Mouse (Mus musculus) forelimb bud, embryonic 11.5 days (tissue): Measurements from ENCODE around the gene Atp1a2.

Source experiments
- DNase-seq: peaks from one replicate; pipeline ENCODE4 v3.0.0-alpha.2; 2012; ENCODE audit warnings: low read depth, low spot score

Atp1a2 gene

DNA sequence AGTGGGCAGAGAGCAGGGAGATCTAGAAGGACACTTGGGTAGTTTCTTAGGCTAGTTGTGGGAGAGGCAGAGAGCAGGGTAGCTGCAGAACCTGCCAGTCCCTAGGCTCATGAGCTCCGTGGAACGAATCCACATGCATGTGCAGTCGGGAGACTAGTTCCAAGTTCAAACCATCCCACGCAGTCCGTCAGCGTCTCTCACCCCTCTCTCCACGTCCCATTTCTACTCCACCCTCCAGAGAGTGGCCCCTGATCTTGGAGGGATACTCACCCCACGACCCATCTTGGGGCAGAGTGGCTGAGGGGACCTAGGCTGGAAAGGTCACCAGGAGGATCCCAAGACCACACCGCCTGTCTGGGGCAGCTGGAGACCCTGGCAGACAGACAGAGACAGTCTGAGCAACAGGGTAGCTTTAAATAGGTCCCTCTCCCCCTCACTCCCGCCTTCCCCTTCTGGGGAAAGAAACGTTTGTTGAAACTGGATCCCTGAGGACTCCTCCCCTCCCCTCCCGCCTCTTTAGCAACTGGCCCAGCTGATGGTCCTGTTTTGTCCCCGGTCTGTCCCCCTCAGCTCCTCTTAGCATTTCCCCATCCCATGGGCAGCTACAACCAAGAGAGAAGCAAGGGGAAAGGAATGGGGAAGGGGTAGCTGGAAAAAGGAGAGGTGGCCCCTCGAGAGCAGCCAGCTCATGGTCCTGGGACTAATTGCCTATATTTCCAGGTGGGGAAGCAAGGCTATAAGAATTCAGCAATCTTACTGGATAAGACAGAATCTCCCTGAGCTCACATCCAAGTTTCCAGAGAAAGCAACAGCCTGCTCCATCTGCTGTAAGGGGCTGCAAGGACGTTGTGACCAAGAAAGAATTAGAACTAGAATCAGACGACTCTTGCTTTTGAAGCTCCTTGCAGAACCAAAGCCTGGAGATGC, at the start of gene Atp1a2:
TSS of gene Atp1a2 (minus strand) at position 454 of the 927 bp plus-strand sequence.
- no peak for DNase-seq

DNA sequence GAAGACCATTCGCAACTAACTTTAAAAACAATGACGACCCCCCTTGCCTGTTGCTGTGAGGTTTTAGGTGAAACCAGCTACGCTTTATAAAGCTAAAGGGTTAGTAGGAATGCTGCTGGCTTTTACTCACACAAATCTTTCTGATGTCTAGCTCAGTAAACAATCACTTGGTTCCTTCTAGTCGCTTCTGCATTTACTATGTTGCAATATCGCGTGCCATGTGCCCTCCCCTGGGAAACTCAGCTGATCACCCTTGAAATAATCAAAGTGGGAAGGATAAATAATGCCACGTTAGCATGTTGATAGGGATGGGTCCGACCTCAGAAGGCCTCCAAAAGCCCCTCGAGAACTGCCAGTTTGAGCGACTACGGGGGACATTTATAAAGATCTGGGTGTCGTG, 49.5 kb upstream of the Atp1a2 start:
- DNase-seq, result no peak

DNA sequence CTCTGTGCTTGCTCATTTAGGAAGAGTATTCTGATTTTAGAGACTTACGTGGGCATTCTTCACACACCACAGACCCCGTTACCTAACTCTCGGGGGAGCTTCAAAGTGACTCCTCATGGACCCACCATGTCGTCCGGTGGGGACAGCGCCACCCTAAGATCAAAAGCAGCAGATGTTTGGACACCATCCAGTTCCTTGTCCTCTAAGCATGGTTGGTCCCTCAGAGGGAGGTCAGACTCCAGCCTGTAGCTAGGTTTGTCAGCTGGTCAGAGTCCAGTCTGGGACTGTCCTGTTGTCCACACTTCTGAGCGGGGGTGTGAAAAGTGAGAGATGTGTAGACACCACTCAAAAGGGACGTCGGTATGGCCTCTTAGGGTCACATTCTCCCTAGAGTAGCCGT, 48.8 kb upstream of the Atp1a2 start:
- DNase-seq, result no peak

DNA sequence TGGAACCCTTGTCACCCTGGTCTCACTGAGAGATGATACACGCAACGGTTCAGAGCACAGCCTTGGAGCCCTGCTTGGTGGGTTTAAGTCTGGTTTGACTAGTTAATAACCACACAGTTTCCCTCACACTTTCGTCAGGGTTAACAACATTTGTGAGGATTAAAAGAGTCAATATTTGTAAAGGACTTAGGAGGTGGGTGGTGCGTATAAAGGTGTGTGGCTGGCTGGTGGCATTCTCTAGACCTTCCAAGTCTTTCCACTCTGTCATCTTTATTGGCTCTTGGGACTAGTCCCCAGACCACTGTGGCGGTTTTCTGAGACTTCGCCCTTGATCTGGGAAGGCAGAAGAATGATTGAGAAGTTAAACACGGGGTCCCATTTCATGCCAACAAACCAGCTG, 47.0 kb upstream of the Atp1a2 start:
- DNase-seq, result no peak

DNA sequence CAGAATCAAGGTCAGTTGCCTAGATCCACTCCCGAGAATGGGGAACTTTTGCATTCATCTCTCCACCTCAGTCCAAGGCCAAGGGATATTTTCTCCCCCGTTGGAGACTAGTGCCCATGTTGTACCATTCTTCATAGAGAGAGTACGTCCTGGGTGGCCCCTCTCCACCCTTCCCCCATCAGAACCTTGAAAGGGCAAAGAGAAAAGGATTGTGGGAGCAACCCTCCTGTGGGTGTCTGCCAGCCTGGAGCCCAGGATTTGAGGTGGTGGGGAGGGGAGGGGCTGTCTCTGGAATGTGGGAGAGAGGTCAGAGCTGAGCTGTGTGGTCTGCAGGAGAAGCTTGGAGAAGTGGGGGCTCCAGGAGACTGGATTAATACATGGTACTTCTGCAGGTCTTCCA, 46.0 kb upstream of the Atp1a2 start:
- DNase-seq, result no peak

DNA sequence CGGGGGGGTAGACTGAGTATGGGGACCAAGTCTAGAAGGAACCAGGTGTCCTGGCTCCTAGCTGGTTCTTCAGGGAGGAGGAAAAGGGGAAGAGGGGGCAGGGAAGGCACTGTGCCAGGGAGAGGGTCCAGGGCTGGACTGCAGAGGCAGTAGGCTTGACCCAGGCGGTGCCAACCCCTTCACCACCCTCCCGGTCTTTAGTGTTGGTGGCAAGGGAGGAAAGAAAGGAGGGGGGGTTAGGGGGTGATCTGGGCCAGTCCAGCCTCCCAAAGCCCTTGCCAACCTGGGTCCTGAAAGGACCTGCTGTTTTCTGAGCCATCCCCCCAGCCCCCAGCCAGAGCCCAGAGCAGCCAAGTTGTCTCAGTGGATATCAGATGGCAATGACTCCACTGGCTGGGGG, 44.9 kb upstream of the Atp1a2 start:
- DNase-seq, result no peak

DNA sequence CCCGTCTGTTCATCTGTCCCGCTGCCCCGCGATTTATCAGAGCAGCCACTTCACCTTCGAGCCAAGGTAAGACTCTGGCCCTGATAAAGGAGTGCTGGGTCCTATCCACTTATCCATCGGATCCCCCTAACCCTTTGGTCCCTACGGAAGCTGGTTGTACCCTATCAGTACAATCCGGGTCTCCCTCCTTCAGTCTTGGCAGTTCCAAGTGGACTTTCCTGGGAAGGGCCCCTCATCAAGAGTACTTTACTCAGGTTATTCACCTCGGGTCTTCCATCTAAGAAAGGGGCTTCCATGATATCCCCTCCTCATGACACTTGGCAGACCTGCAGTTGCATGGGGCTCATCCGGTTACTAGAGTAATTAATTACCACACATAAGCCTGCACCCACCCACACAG, 43.5 kb upstream of the Atp1a2 start:
- no peak for DNase-seq

DNA sequence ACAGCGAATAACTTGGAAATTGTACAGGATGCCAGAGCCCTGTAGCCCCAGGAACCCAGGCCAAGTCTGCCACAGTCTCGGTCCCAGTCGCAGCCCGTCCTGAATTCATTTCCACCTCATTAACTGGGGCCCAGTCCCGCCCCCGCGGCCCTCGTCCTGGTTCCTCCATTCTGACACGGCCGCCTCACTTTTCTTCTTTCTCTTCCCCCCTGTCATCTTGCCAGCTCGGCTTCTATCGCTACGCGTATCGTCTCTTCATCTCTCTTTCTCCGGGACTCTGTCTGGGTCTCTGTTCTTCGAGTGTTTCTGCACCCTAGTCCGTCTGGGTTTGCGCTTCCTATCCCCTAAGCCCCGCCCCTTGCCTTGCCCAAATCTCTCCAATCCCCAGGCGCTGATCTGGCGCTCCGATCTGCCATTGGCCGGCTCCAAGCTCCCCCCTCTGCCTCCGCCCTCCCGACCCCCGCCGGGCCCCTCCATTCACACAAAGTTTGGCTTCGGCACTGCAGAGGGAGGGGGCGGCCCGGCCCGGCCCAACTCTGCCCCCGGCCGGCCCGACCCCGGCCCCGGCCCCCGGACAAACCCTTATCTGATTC, 43.0 kb upstream of the Atp1a2 start, which contains the start of gene Kcnj10:
TSS of gene Kcnj10 (plus strand) at position 482 of the 593 bp plus-strand sequence.
- peak; percentile 57 for DNase-seq

DNA sequence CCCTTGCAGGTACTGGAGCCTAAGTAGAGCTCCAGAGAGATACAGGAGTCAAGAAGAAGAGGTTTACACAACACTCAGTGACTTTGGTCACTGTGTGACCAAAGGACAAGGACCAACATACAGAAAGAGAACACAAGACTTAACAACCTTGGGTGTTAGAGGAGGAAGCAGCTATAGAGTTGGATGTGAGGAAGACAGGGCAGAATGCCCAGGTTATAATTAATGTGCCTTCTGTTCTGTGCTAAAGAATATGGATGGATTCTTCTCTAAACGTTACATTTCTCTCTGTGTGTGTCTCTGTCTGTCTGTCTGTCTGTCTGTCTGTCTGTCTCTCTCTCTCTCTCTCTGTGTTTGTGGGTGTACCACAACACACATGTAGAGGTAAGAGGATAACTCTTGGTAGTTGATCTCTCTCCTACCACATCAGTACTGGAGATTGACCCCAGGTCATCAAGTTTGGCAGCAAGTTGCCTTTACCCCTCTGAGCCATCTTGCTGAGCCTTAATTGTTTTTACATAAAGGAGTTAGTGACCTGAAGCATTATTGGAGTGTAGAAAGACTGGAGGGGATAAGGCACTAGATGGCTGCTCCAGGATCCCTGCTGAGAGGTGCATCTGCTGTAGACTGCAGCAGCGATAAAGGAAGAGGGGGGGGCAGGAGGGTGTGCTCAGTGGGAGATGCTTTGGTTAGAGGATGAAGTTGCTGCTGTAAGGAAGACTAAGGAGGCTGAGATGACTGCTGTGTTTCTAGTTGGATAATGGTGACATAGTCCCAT, 39.7 kb upstream of the Atp1a2 start:
- no peak for DNase-seq

DNA sequence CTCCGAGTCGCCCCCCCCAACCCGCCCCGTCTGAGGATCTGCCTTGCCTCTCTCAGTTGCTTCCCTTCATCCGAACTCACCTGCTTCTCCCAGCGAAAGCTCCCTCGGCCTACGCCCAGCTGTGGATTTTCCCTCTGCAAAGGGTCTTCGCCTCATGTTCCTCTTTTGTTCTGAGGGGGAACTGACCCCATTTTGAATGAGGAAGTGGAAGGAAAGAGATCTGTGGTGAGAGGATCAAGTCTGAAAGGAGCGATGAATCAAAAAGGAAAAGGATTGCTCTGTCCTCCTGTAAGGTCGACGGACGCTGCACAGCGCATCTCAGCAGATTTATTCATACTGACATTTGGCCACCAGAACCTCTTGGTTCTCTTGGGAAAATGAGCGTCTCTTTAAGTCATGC, 37.9 kb upstream of the Atp1a2 start:
- DNase-seq, result no peak

DNA sequence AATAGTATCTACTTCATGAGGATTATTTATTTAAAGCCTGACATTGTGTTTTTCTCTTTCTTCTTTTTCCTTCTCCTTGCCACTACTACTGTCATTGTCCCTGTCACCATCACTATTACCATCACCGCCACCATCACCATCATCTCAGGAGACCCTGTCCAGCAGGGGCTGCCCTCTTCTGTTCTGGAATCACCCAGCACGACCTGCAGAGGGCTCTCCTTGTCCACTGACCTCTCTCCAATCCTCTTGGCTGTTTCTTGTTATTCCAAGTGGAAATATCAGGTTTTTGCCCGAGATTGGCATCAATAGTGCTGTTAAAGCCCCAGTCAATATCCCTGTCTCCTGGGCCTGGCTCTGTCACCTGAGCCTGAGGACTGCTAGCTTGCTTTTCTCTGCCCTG, 35.6 kb upstream of the Atp1a2 start:
- DNase-seq, result no peak

DNA sequence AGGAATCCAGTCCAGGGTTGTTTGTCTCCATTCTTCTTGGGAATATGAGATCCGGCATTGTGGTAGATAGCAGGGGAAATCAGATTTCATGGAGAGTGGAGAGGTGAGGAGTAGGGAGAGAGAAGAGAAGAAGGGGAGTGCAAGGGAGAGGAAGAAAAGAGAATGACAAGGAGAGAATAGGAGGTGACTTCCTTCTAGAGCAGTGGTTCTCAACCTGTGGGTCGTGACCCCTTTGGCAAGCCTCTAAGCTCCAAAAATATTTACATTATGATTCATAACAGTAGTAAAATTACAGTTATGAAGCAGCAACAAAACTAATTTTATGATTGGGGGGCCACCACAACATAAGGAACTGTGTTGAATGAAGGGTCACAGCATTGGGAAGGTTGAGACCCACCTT, 35.1 kb upstream of the Atp1a2 start:
- DNase-seq, result no peak

DNA sequence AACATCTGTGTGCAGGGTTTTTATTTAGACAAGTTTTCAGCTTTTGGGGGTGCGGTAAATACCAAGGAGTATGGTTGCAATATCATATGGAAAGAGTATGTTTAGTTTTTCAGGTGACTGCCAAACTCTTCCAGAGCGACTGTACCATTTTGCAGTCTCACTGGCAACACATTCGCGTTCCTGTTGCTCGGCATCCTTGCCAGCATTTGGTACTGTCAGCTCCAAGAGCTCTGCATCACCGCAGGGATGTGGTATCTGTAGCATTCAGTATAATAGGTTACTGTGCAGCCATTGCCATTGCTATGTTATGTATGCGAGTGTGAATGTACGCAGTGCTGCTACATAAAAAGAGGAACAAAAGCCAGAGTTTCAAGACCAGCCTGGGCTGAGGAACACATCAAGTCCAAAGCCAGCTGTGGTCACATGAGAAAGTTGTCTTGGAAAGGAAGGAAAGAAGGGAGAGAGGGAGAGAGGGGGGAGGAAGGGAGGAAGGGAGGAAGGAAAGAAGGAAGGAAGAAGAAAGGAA, 33.6 kb upstream of the Atp1a2 start:
- DNase-seq, result no peak

DNA sequence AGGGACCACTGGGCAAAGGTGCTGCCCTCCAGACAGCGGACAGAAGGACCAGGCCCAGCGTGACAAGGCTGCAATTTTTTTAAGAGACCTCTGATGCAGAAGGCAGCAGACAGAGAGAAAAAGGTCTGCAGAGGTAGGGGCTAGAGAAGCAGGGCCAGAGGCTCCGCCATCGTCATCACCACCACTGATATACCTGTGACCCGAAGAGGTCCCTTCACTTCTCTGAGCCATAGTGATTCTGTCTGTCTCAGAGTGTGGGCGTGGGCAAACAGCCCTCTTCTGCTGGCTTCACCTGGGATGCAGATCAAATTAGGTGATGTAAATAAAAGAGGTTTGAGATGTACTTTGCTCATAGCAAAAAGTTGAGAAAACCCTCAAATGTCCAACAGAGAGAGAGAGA, 31.8 kb upstream of the Atp1a2 start:
- no peak for DNase-seq

DNA sequence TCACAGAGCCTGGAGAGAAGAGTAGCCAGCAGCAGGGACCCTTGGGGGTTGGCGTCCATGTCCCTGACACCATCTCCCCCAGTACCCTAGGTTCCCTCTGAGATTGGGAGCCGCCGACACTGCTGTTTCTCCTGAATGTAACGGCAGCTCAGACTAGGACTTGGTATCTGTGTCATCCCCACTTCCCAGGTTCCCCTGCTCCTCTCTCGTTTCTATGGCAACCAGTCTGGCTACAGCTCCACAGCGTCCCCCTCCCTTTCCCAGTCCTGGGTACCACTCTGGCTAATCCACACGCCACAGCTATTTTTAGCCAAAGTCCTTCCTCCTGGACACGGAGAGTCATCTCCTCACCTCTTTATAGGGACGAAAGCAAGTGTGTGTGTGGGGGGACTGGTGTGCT, 31.3 kb upstream of the Atp1a2 start, which contains the start of gene Kcnj9:
TSS of gene Kcnj9 (minus strand) at position 188 of the 400 bp plus-strand sequence.
- no peak for DNase-seq

DNA sequence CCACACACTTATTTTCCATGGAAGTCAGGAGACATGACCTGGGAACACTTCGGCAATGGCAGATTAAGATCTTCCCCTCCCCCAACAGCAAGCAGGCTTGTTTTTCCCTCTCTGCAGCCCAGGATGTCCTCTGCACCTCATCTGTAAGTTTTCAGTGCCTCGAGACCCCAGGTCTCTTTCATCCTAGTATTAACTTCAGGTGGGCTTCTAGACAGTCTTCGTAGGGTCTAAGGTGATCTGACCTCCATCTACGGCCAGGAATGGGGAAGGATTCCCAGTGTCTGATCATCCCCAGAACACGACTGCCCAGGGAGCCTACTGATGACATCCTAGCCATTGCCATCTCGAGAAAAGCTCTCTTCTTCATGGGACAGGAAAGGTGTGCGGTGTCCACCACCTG, 30.6 kb upstream of the Atp1a2 start:
- no peak for DNase-seq

DNA sequence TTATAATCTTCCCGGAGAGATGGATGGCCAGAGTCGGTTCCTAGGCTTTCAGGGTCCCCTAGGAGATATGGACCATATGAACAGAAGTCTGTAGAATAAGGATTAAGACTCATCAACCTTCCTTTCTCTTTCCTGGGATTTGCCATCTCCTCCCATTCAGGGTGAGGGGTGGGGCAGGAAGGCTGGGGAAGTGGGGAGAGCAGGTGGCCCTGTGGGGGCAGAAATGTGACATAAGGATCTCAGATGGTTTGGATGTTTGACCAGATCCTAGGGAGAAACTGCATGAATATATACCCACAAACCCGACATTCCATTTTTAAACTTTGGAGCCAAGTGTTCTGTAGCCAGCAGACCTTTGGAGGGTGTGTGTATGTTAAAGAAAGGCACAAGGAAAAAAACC, 30.2 kb upstream of the Atp1a2 start:
- DNase-seq, result no peak

DNA sequence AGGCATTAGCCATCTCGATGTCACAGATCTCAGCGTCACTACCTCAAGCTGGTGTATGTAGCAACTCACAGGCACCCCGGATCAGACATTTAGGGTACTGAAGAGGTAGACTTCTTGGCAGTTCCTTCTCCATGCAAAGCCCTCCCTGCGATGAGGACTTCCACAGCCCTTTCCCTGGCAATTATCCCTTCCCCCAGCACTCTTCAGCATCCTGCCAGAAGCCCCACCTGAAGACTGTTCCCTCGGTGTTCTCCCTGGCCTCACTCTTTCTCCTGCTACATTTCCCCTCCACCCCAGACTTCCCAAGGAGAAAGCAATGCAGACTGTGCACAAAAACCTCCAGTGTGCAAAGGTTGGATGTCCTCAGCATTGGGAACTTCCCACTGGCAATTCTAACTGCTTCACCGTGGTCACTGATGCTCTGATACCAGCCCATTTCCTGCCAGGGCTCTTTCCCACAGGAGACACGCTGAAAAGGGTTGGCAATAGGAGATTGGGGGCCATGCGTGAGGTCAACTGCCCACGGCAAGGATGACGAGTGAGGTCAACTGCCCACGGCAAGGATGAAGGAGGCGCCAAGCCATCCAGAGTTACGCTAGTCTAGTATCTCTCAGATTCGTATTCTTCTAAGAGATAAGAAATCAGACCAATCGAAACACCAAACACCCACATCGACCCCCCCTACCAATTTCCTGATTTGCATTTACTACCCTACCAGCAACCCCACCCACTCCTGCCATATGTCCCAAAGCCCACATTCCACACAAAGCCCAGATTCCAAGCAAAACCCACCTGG, 29.5 kb upstream of the Atp1a2 start:
- DNase-seq, result no peak

DNA sequence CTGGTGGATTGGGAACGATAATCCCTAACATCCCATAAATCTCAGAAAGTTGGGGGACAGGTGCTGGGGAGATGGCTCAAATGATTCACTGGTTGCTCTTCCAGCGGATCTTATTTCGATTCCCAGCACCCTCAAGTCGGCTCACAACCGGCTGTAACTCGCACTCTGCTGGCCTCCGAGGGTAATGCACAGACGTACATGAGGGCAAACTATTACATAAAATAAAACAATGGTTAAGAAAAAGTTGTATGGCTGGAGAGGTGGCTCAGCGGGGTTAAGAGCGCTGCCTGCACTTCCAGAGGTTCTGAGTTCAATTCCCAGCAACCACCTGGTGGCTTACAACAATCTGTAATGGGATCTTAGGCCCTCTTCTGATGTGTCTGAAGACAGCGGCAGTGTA, 28.8 kb upstream of the Atp1a2 start:
- no peak for DNase-seq

DNA sequence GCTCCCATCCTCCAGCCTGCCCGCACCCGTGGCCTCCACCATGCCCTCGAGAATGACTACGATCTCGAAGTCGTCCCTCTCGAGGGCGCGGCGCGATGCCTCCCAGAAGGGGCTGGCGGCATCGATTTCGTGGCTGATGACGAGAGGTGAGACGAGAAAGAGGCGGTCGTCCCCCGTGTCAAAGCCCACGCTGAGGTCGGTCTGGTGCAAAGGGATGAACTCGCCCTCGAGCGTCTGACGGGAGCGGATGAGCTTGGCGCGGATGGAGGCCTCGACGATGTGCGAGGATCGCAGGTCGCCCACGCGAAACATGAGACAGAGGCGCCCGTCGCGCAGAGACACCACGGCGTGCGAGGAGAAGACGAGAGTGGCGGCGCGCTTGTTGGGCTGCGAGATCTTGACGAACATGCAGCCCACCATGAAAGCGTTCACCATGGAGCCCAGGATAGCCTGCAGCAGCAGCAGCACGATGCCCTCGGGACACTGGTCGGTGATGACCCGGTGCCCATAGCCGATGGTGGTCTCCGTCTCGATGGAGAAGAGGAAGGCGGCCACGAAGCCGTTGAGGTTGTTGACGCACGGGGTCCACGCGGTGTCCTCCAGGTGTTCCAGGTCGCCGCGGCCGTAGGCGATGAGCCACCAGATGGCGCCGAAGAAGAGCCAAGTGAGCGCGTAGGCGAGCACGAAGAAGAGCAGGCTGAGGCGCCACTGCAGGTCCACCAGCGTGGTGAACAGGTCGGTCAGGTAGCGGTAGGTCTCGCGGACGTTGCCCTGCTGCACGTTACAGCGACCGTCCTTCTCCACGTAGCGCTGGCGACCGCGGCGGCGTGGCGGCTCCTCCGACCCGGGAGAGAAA, 28.0 kb upstream of the Atp1a2 start:
- no peak for DNase-seq
